Mouse (Mus musculus) midbrain, embryonic 11.5 days (tissue): ENCODE results near the gene Pard3. TPM values are rescaled to one million over a fixed set of nuclear protein-coding genes. Genes with fewer than 3 reads are reported as not detected.

Experiments used
- ATAC-seq: fragments of 200-750 bp; cut with Nextera tagmentation; 2 replicates; pipeline ENCODE4 v1.8.0; 2017; ENCODE audit warnings: moderate TSS enrichment, moderate library complexity; ENCODE audit not compliant: low FRiP score
- DNase-seq: peaks from one replicate; pipeline ENCODE4 v3.0.0; 2015; ENCODE audit warnings: low spot score; ENCODE audit errors: missing footprints
- H3K27ac ChIP-seq: fragments of 300-500 bp; sonication (generic); 2 replicates; pipeline ENCODE4 v1.5.1; 2014; ENCODE audit warnings: low read depth, low read length
- H3K27me3 ChIP-seq: fragments of 300-500 bp; sonication (generic); 2 replicates; pipeline ENCODE4 v1.6.1; 2014; ENCODE audit warnings: mild to moderate bottlenecking, low read length, moderate library complexity, mixed read lengths; ENCODE audit not compliant: control insufficient read depth, insufficient read depth
- H3K36me3 ChIP-seq: fragments of 300-500 bp; sonication (generic); 2 replicates; pipeline ENCODE4 v1.6.1; 2014; ENCODE audit warnings: mild to moderate bottlenecking, low read length, moderate library complexity, mixed read lengths; ENCODE audit not compliant: control insufficient read depth, insufficient read depth
- H3K4me1 ChIP-seq: fragments of 300-500 bp; sonication (generic); 2 replicates; pipeline ENCODE4 v1.6.1; 2014; ENCODE audit warnings: low read length; ENCODE audit not compliant: control insufficient read depth, insufficient read depth
- H3K4me2 ChIP-seq: fragments of 300-500 bp; sonication (generic); 2 replicates; pipeline ENCODE4 v1.6.1; 2014; ENCODE audit warnings: mild to moderate bottlenecking, moderate library complexity
- H3K4me3 ChIP-seq: fragments of 300-500 bp; sonication (generic); 2 replicates; pipeline ENCODE4 v1.5.1; 2014; ENCODE audit warnings: low read depth, low read length
- H3K9ac ChIP-seq: fragments of 300-500 bp; sonication (generic); 2 replicates; pipeline ENCODE4 v1.6.1; 2014; ENCODE audit warnings: low read length
- H3K9me3 ChIP-seq: fragments of 300-500 bp; sonication (generic); 2 replicates; pipeline ENCODE4 v1.6.1; 2016; ENCODE audit warnings: low read length; ENCODE audit not compliant: control insufficient read depth
- WGBS: fragments of 180-500 bp; shearing (Covaris S2); extraction: QIAGEN DNeasy Blood & Tissue Kit; methylation state at CpG from one replicate; pipeline ENCODE4 v1.1.7; 2014; 5-methylcytosine and 5-hydroxymethylcytosine counted together
- polyA plus RNA-seq: library from polyadenylated mRNA; unstranded; fragments of >200 nt; fragmentation: Nextera tagmentation; extraction: Ambion mirVana; gene quantifications from 2 replicates; pipeline ENCODE4 v1.2.1, GENCODE M21; 2014

Pard3 gene
- polyA plus RNA-seq, 1 experiment from 2014 or later, result 30.4 TPM

DNA sequence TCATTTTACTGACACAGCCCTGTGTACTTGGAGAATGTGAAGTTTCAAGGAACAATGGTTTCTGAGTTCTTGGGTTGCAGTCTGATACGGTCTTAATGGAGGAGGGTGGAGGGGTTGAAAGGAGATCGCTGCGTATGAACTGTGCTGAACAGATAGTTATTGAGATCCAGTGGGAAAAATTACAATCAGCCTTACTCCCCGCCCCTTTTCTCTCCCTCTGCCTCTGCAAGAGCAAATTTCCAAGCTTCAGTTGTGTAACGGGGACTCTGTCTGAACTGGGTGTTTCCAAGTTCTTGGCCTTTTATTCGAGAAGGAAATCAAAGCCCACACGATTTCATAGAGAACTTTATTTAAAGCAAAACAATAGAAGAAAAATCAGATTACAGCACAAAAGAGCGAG lies 150.6 kb downstream of the Pard3 start:
- H3K27ac ChIP-seq, result no peak overlapping the region; the same call in 1 of the 2 replicates

GRCm38 (mm10) chr8:127214748-127215433 lies 151.2 kb downstream of the Pard3 start:
- no peak overlapping the region for H3K4me2 ChIP-seq
- H3K9me3 ChIP-seq, result no peaks in the 10 kb centered on the region
- ATAC-seq (peak; percentile 44; the same call in 1 of the 2 replicates), DNase-seq (no peak)
- no peak overlapping the region for H3K9ac ChIP-seq
- no peak overlapping the region; the same call in 1 of the 2 replicates for H3K27ac ChIP-seq
- H3K36me3 ChIP-seq, result no peaks in the 10 kb centered on the region
- 86% methylated on average over 4 of the region's 4 CpGs for WGBS
- no peak overlapping the region for H3K4me3 ChIP-seq
- H3K4me1 ChIP-seq, result peaks cover 8% of the 10 kb centered on the region
- H3K27me3 ChIP-seq, result no peaks in the 10 kb centered on the region

More for the DNA sequence above, 150.6 kb downstream of the Pard3 start:
- ATAC-seq (no peak), DNase-seq (no peak)
- Histone ChIP-seq H3K4me3 (no peak overlapping the region), H3K9ac (no peak overlapping the region), H3K27me3 (no peaks in the 10 kb centered on the region), H3K4me2 (no peak overlapping the region), H3K36me3 (no peaks in the 10 kb centered on the region), H3K9me3 (no peaks in the 10 kb centered on the region), H3K4me1 (peaks cover 6% of the 10 kb centered on the region)
- whole genome bisulfite sequencing, result 76% methylated on average over 8 of the region's 8 CpGs

GRCm38 (mm10) chr8:127220206-127220605 lies 156.5 kb downstream of the Pard3 start:
- DNase-seq (no peak), ATAC-seq (no peak)
- no peak overlapping the region for H3K4me2 ChIP-seq
- no peaks in the 10 kb centered on the region for H3K9me3 ChIP-seq
- H3K4me3 ChIP-seq, result no peak overlapping the region
- no peak overlapping the region for H3K9ac ChIP-seq
- no peaks in the 10 kb centered on the region for H3K36me3 ChIP-seq
- no peak overlapping the region for H3K27ac ChIP-seq
- peaks cover 6% of the 10 kb centered on the region; the same call in 1 of the 2 replicates for H3K4me1 ChIP-seq
- H3K27me3 ChIP-seq, result no peaks in the 10 kb centered on the region
- 67% methylated on average over 5 of the region's 5 CpGs for WGBS

- Histone ChIP-seq H3K27me3 (no peaks in the 10 kb centered on the region), H3K36me3 (no peaks in the 10 kb centered on the region), H3K4me2 (no peak overlapping the region), H3K9me3 (no peaks in the 10 kb centered on the region), H3K4me3 (no peak overlapping the region), H3K4me1 (peaks cover 6% of the 10 kb centered on the region; the same call in 1 of the 2 replicates), H3K27ac (no peak overlapping the region), H3K9ac (no peak overlapping the region)
- no peak for ATAC-seq
- WGBS, result 67% methylated on average over 7 of the region's 7 CpGs
- no peak for DNase-seq
These were observed 156.9 kb downstream of the Pard3 start for GRCm38 (mm10) chr8:127220615-127221014.

DNA sequence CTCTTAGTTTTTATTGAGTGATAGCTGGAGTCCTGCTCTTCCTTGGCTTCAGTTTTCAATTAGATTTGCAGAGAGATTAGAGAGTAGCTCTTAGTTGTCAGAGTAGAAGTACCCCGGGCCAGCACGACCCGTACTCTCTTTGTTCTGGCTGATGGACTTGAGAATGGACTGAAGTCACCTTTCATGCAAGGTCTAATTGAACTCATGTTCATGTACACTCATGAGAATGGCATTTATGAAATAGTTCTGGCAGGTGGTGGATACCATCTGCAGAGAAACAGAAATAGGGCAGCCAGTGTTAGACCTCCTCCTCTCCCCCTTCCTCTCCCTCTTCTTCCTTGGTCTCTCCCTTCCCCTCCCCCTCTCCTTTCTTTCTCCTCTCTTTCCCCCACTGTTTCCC lies 158.7 kb downstream of the Pard3 start:
- no peak overlapping the region for H3K27ac ChIP-seq
- no peak for ATAC-seq
- peak; percentile 72 for DNase-seq
- H3K27me3 ChIP-seq, result no peaks in the 10 kb centered on the region
- no peak overlapping the region for H3K4me3 ChIP-seq
- H3K4me1 ChIP-seq, result peaks cover 6% of the 10 kb centered on the region; the same call in 1 of the 2 replicates
- H3K36me3 ChIP-seq, result no peaks in the 10 kb centered on the region
- 71% methylated on average over 3 of the region's 3 CpGs for WGBS
- H3K9ac ChIP-seq, result no peak overlapping the region
- no peaks in the 10 kb centered on the region for H3K9me3 ChIP-seq
- no peak overlapping the region for H3K4me2 ChIP-seq

DNA sequence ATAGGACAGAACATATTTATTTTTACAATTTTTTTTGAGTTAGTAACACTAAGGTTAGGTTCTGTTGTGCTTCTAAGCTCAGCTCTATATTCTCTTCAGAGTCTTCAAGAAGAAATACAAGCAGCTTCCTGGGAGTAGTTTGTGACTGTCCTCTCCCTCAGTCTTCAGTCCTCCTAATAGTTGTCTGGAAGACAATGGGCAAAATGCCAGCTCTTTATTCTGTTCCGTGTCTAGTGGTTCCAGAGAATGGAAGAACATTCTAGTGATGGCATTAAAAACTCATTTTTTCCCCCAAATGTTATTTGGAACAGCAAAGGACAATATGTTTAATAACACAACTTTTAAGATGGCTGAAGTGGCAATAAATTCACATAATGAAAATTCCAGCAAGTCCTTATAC lies 163.3 kb downstream of the Pard3 start:
- Histone ChIP-seq H3K36me3 (no peaks in the 10 kb centered on the region), H3K27me3 (no peaks in the 10 kb centered on the region), H3K4me2 (no peak overlapping the region), H3K9me3 (no peaks in the 10 kb centered on the region), H3K4me1 (no peaks in the 10 kb centered on the region; the same call in 1 of the 2 replicates), H3K27ac (no peak overlapping the region), H3K4me3 (no peak overlapping the region), H3K9ac (no peak overlapping the region)
- ATAC-seq (no peak), DNase-seq (peak; percentile 61)
- 79% methylated on average over 1 of the region's 1 CpGs for WGBS

DNA sequence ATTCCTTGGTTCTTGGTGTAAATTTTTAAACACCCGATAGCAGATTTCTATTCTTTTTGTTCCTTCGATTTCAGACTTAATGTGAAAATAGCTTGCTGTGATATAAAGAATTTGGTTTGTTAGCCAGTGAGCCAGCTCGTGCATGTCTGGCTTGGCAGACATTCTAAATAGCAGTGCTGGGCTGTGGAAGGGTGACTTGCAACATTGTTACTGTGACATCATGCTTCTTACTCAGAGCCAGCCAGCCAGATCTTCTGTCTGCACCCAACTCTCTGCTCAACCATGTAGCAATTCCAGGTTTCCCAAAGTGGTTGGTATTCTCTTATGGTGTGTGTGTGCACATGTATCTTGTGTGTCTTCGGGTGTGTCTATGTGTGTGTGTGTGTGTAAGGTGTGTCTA lies 163.7 kb downstream of the Pard3 start:
- no peaks in the 10 kb centered on the region; the same call in 1 of the 2 replicates for H3K4me1 ChIP-seq
- no peak overlapping the region for H3K9ac ChIP-seq
- no peaks in the 10 kb centered on the region for H3K9me3 ChIP-seq
- no peaks in the 10 kb centered on the region for H3K27me3 ChIP-seq
- no peak overlapping the region for H3K4me2 ChIP-seq
- DNase-seq (no peak), ATAC-seq (no peak)
- no peak overlapping the region for H3K27ac ChIP-seq
- H3K4me3 ChIP-seq, result no peak overlapping the region
- H3K36me3 ChIP-seq, result no peaks in the 10 kb centered on the region
- 91% methylated on average over 4 of the region's 4 CpGs for WGBS

- no peak overlapping the region for H3K27ac ChIP-seq
- H3K36me3 ChIP-seq, result no peaks in the 10 kb centered on the region
- DNase-seq (peak; percentile 83), ATAC-seq (no peak)
- H3K9ac ChIP-seq, result no peak overlapping the region
- no peaks in the 10 kb centered on the region for H3K9me3 ChIP-seq
- no peaks in the 10 kb centered on the region for H3K27me3 ChIP-seq
- 85% methylated on average over 15 of the region's 15 CpGs for WGBS
- H3K4me3 ChIP-seq, result no peak overlapping the region
- no peaks in the 10 kb centered on the region; the same call in 1 of the 2 replicates for H3K4me1 ChIP-seq
- no peak overlapping the region for H3K4me2 ChIP-seq
These were observed 165.9 kb downstream of the Pard3 start for GRCm38 (mm10) chr8:127229325-127230232.

- Histone ChIP-seq H3K9me3 (no peaks in the 10 kb centered on the region), H3K9ac (no peak overlapping the region), H3K4me2 (no peak overlapping the region), H3K4me1 (no peaks in the 10 kb centered on the region; the same call in 1 of the 2 replicates), H3K27me3 (no peaks in the 10 kb centered on the region), H3K27ac (no peak overlapping the region), H3K4me3 (no peak overlapping the region), H3K36me3 (no peaks in the 10 kb centered on the region)
- DNase-seq (peak; percentile 77), ATAC-seq (no peak)
- WGBS, result 65% methylated on average over 8 of the region's 8 CpGs
These were observed 166.5 kb downstream of the Pard3 start for GRCm38 (mm10) chr8:127230233-127230595.
